Mouse (Mus musculus): ENCODE measurements at regions not wholly inside any gene's neighbourhood (a gene's known extent, or its start where the extent isn't known, plus 50 kb on each side); places are given as distances from the start of the nearest gene placed in this dataset.

DNA sequence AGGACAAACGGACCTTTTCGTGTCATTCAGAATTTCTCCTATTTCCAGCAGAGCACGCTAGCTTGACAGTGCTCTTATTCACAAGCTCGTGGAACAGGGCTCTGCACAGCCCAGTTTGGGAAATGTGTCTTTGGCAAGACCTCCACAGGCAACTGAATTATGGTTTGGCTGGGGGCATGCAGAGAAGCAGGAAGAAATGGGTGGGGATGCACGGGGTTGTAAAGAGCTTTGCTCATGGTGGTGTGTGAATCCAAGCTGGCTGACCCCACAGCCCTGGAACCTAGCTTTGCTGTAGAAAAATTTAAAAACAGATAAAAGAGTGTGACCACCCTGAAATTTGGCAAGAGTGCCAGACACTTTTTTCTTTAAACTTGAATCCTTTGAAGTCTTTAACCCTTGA, 63.6 kb upstream of the Rab3gap2 start:
- H3K4me1 ChIP-seq (ENCODE audit: control insufficient read depth in 2 of 2, insufficient read depth in 2 of 2, low read length in 2 of 2, poor library complexity in 1 of 2), result no peaks in the 10 kb centered on the region
- H3K36me3 ChIP-seq (ENCODE audit: control insufficient read depth, insufficient read depth, low read length, poor library complexity, severe bottlenecking), result no peaks in the 10 kb centered on the region
- H3K9ac ChIP-seq (ENCODE audit: insufficient read depth, low read depth, low read length, poor library complexity, severe bottlenecking), result no peak overlapping the region
- in situ Hi-C loops (cut with MboI; ENCODE audit: low sequenced_read_pairs in 2 of 2, unreplicated experiment in 2 of 2), result no loop called here
- TF ChIP-seq ZC3H11A (IDR thresholded peaks at IDR 0.05; ENCODE audit: borderline replicate concordance, low read depth, low read length), result no peak
- no peak for TF ChIP-seq MAFK (IDR thresholded peaks at IDR 0.05; ENCODE audit: insufficient read depth, low read depth, low read length)
- no peak for TF ChIP-seq HCFC1 (IDR thresholded peaks at IDR 0.05; ENCODE audit: borderline replicate concordance, insufficient read depth, low read length)
- no peak for TF ChIP-seq ZNF384 (IDR thresholded peaks at IDR 0.05; ENCODE audit: low read depth, low read length)
- no peak for TF ChIP-seq CHD2 (IDR thresholded peaks at IDR 0.05; ENCODE audit: low read depth, low read length)
- DNase-seq (ENCODE audit: low read depth, low spot score), result no peak
- no peak overlapping the region for H3K27ac ChIP-seq (ENCODE audit: insufficient read depth, low read depth, low read length, poor library complexity, severe bottlenecking)
- H3K9me3 ChIP-seq (ENCODE audit: control insufficient read depth, insufficient read depth, low read depth, low read length), result no peaks in the 10 kb centered on the region
- H3K4me3 ChIP-seq (ENCODE audit: insufficient read depth in 1 of 2, low read depth in 1 of 2, low read length in 2 of 2, poor library complexity in 1 of 2, severe bottlenecking in 1 of 2), result no peak overlapping the region

DNA sequence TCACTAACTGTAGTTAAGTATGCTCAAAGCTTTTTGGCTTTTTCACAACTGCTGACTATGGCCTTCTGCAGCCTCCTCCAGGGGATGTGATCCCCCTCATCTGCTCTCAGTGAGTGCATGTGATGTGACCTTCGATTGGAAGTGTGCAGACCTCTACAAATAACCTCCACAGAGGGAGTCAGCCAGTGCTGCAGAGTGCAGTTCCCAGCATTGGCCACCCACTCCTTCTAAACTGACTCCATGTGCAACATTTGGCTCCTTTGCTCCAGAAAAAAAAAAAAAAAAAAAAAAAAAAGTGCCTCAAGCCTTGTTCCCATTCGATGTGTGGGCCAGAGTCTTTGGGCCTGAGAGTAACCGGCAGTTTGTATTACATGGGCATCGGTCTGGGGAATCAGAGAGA, 75.7 kb upstream of the Rab3gap2 start:
- in situ Hi-C loops (cut with MboI; ENCODE audit: low sequenced_read_pairs in 2 of 2, unreplicated experiment in 2 of 2), result no loop called here
- Histone ChIP-seq H3K27ac (ENCODE audit: insufficient read depth, low read depth, low read length, poor library complexity, severe bottlenecking) (no peak overlapping the region), H3K36me3 (ENCODE audit: control insufficient read depth, insufficient read depth, low read length, poor library complexity, severe bottlenecking) (no peaks in the 10 kb centered on the region), H3K9me3 (ENCODE audit: control insufficient read depth, insufficient read depth, low read depth, low read length) (no peaks in the 10 kb centered on the region), H3K9ac (ENCODE audit: insufficient read depth, low read depth, low read length, poor library complexity, severe bottlenecking) (no peak overlapping the region), H3K4me3 (ENCODE audit: insufficient read depth in 1 of 2, low read depth in 1 of 2, low read length in 2 of 2, poor library complexity in 1 of 2, severe bottlenecking in 1 of 2) (no peak overlapping the region), H3K4me1 (ENCODE audit: control insufficient read depth in 2 of 2, insufficient read depth in 2 of 2, low read length in 2 of 2, poor library complexity in 1 of 2) (no peaks in the 10 kb centered on the region)
- no peak for TF ChIP-seq HCFC1 (IDR thresholded peaks at IDR 0.05; ENCODE audit: borderline replicate concordance, insufficient read depth, low read length)
- TF ChIP-seq ZNF384 (IDR thresholded peaks at IDR 0.05; ENCODE audit: low read depth, low read length), result peak; percentile 57; the same call in 1 of the 2 replicates
- no peak for TF ChIP-seq MAFK (IDR thresholded peaks at IDR 0.05; ENCODE audit: insufficient read depth, low read depth, low read length)
- no peak for DNase-seq (ENCODE audit: low read depth, low spot score)

DNA sequence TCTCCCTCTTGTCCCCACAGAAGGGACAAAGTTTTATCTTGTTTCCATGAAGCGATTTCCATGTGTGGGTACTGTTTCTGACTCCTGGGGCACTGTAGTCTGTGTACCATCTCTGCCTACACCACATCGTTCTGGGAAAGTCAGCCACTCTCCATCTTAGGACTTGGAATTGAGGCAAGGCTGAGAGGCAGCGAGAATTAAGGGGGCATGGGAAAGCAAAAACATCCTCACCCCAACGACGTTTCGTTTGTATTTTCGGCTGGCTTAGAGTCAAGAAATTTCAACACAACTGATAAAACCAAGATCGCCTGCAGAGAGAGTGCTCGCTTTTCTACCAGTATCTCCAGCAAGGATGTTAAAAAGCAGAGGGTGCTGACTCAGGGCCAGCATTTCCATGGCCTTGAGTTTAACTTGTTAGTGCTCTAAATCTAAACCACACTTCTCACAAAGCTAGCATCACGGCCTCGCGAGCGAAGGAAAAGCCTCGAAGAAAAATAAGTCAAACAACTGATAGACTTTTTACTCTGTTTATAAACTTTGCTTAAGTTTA, 78.1 kb upstream of the Rab3gap2 start:
- Histone ChIP-seq H3K9ac (ENCODE audit: insufficient read depth, low read depth, low read length, poor library complexity, severe bottlenecking) (no peak overlapping the region), H3K4me1 (ENCODE audit: control insufficient read depth in 2 of 2, insufficient read depth in 2 of 2, low read length in 2 of 2, poor library complexity in 1 of 2) (no peaks in the 10 kb centered on the region), H3K27ac (ENCODE audit: insufficient read depth, low read depth, low read length, poor library complexity, severe bottlenecking) (no peak overlapping the region), H3K4me3 (ENCODE audit: insufficient read depth in 1 of 2, low read depth in 1 of 2, low read length in 2 of 2, poor library complexity in 1 of 2, severe bottlenecking in 1 of 2) (no peak overlapping the region), H3K36me3 (ENCODE audit: control insufficient read depth, insufficient read depth, low read length, poor library complexity, severe bottlenecking) (no peaks in the 10 kb centered on the region), H3K9me3 (ENCODE audit: control insufficient read depth, insufficient read depth, low read depth, low read length) (no peaks in the 10 kb centered on the region)
- DNase-seq (ENCODE audit: low read depth, low spot score), result no peak
- in situ Hi-C loops (cut with MboI; ENCODE audit: low sequenced_read_pairs in 2 of 2, unreplicated experiment in 2 of 2), result no loop called here
- TF ChIP-seq ZC3H11A (IDR thresholded peaks at IDR 0.05; ENCODE audit: borderline replicate concordance, low read depth, low read length), result no peak
- no peak for TF ChIP-seq ZNF384 (IDR thresholded peaks at IDR 0.05; ENCODE audit: low read depth, low read length)
- no peak for TF ChIP-seq HCFC1 (IDR thresholded peaks at IDR 0.05; ENCODE audit: borderline replicate concordance, insufficient read depth, low read length)
- no peak for TF ChIP-seq CHD2 (IDR thresholded peaks at IDR 0.05; ENCODE audit: low read depth, low read length)
- TF ChIP-seq MAFK (IDR thresholded peaks at IDR 0.05; ENCODE audit: insufficient read depth, low read depth, low read length), result no peak

DNA sequence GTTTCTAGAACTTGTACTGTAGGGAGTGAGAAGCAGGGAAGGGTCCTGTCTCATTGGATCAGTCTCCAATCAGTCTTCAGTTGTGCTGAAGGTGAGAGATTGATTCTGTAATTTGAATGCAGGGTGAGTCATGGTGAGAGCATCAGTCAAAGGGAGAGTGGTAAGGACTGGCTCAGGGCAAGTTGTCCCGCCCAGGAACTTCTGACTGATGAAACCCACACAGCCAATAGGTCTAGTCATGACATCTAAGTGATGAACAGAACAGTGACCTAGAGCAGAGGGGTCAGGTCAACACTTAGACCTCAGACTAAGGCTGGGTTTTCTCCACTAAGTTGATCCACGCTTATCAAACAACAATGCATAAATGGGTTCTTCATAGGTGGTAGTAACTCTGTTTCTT, 82.4 kb upstream of the Rab3gap2 start:
- Histone ChIP-seq H3K9ac (ENCODE audit: insufficient read depth, low read depth, low read length, poor library complexity, severe bottlenecking) (no peak overlapping the region), H3K4me3 (ENCODE audit: insufficient read depth in 1 of 2, low read depth in 1 of 2, low read length in 2 of 2, poor library complexity in 1 of 2, severe bottlenecking in 1 of 2) (no peak overlapping the region), H3K4me1 (ENCODE audit: control insufficient read depth in 2 of 2, insufficient read depth in 2 of 2, low read length in 2 of 2, poor library complexity in 1 of 2) (no peaks in the 10 kb centered on the region), H3K9me3 (ENCODE audit: control insufficient read depth, insufficient read depth, low read depth, low read length) (no peaks in the 10 kb centered on the region), H3K27ac (ENCODE audit: insufficient read depth, low read depth, low read length, poor library complexity, severe bottlenecking) (no peak overlapping the region), H3K36me3 (ENCODE audit: control insufficient read depth, insufficient read depth, low read length, poor library complexity, severe bottlenecking) (no peaks in the 10 kb centered on the region)
- in situ Hi-C loops (cut with MboI; ENCODE audit: low sequenced_read_pairs in 2 of 2, unreplicated experiment in 2 of 2), result no loop called here
- TF ChIP-seq CHD2 (IDR thresholded peaks at IDR 0.05; ENCODE audit: low read depth, low read length) (no peak), ZNF384 (IDR thresholded peaks at IDR 0.05; ENCODE audit: low read depth, low read length) (no peak), HCFC1 (IDR thresholded peaks at IDR 0.05; ENCODE audit: borderline replicate concordance, insufficient read depth, low read length) (no peak), MAFK (IDR thresholded peaks at IDR 0.05; ENCODE audit: insufficient read depth, low read depth, low read length) (no peak), ZC3H11A (IDR thresholded peaks at IDR 0.05; ENCODE audit: borderline replicate concordance, low read depth, low read length) (no peak)
- no peak for DNase-seq (ENCODE audit: low read depth, low spot score)

DNA sequence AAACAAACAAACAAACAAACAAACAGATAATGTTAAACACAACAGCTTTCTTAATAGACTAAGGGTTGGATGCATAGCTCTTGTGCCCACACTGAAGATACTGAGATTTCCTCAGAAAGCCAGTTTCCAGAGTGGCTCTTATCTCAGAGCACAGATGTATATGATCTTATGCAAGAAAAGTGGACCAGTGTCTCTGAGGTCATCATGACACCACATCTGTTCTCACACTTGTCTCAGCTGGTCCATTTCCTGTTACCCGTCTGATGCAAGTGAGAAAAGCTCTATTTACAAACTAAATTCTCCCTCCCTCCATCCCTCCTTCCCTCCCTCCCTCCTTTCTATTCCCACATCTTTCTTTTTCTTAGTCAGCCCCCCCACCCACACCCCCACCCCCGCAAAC, 83.5 kb upstream of the Rab3gap2 start:
- Histone ChIP-seq H3K4me1 (ENCODE audit: control insufficient read depth in 2 of 2, insufficient read depth in 2 of 2, low read length in 2 of 2, poor library complexity in 1 of 2) (no peaks in the 10 kb centered on the region), H3K9me3 (ENCODE audit: control insufficient read depth, insufficient read depth, low read depth, low read length) (no peaks in the 10 kb centered on the region)
- DNase-seq (ENCODE audit: low read depth, low spot score), result no peak

More for the DNA sequence above, 83.5 kb upstream of the Rab3gap2 start:
- Histone ChIP-seq H3K27ac (ENCODE audit: insufficient read depth, low read depth, low read length, poor library complexity, severe bottlenecking) (no peak overlapping the region), H3K36me3 (ENCODE audit: control insufficient read depth, insufficient read depth, low read length, poor library complexity, severe bottlenecking) (no peaks in the 10 kb centered on the region), H3K4me3 (ENCODE audit: insufficient read depth in 1 of 2, low read depth in 1 of 2, low read length in 2 of 2, poor library complexity in 1 of 2, severe bottlenecking in 1 of 2) (no peak overlapping the region), H3K9ac (ENCODE audit: insufficient read depth, low read depth, low read length, poor library complexity, severe bottlenecking) (no peak overlapping the region)
- in situ Hi-C loops (cut with MboI; ENCODE audit: low sequenced_read_pairs in 2 of 2, unreplicated experiment in 2 of 2), result no loop called here
- TF ChIP-seq CHD2 (IDR thresholded peaks at IDR 0.05; ENCODE audit: low read depth, low read length) (no peak), HCFC1 (IDR thresholded peaks at IDR 0.05; ENCODE audit: borderline replicate concordance, insufficient read depth, low read length) (no peak), ZC3H11A (IDR thresholded peaks at IDR 0.05; ENCODE audit: borderline replicate concordance, low read depth, low read length) (no peak), MAFK (IDR thresholded peaks at IDR 0.05; ENCODE audit: insufficient read depth, low read depth, low read length) (no peak), ZNF384 (IDR thresholded peaks at IDR 0.05; ENCODE audit: low read depth, low read length) (no peak)
